Mouse (Mus musculus): ENCODE measurements around the gene Akt1.

DNA sequence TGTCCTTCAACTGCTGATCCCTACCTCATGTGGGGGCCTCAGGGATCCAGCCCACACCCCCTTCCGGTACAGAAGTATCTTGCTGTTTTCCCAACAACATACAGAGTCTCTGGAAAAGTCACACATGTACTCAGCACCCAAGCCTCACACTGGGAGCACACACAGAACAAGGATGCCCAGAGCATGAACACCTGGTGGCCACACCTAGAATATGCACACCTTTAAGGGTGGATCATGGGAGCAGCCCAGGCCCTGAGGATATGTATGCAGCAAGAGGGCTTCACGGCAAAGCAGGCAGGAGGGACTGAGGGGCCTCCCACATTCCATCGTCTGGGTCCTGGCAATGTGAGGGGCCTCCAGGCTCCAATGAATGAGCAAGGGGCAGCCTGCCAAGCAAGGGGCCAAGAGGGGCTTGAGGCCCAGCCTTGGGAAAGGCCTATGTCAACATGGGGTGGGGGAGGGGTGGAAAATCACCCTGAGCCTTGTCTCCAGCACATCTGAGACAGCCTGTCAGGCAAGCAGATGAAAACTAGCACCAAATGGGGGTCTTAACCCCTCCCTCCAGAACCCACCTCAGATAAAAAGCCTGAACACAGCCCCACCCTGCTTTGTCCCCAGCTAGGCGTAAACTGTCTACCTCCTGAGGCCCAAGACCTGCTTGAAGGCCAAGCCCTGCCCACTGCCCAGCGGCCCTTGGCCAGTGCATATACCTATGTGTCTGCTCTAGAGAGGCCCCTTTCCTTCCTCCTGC is 13.9 kb downstream of the Akt1 start:
- TF ChIP-seq CTCF (IDR thresholded peaks at IDR 0.05; ENCODE audit: borderline replicate concordance, extremely low read depth, insufficient read depth, insufficient read length) = no peak
- TF ChIP-seq POLR2A (IDR thresholded peaks at IDR 0.05; ENCODE audit: borderline replicate concordance, extremely low read depth, insufficient read depth, insufficient read length, poor library complexity, severe bottlenecking) = no peak

All from brain, embryonic 14.5 days (tissue).